Mouse (Mus musculus): ENCODE measurements around the gene Galnt17. TPM values are rescaled to one million over a fixed set of nuclear protein-coding genes. Genes with fewer than 3 reads are reported as not detected.

Gene Galnt17
- polyA plus RNA-seq, 1 experiment from 2014 or later, result 0.81 TPM

DNA sequence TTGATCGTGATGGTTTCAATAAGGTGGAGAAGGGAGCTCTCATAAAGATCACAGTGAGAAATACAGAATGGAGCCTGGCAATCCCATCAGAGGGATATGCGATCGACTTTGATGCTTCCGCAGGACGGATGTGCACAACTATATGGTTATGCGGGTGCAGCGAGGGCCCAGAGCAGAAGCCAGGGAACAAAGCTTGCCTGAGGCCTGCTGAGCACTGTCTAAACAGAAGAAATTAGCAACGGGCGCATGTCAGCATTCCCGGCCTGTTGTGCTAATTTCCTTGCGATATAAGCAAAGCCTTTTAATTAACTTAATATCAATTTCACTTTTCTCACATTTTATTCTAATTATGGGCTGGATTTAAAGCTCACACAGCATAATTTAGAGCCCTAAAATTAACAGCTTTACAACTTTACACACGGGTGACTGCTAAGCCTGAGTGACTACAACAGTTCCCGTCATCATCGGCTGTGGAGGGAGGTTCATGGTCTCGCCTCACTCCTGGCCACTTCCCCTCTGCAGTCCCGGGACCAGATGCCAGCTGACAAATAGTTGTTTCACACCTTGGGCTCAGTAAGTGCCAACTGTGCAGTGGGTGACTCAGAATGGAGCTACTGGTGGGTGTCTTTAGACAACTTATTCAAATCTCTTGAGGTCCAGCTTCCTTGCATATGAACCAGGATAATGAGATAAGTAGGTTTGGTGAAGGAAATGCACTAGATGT is 14.4 kb downstream of the Galnt17 start:
- H3K4me2 ChIP-seq (replicated peaks; ENCODE audit: low read depth), result no peak overlapping the region
- ATAC-seq (ENCODE audit: low FRiP score, low TSS enrichment), result no peak
- H3K9ac ChIP-seq (ENCODE audit: low read length), result no peak overlapping the region
- 89% methylated on average over 16 of the region's 16 CpGs for WGBS
- H3K27me3 ChIP-seq (ENCODE audit: control insufficient read depth, insufficient read depth, low read length), result no peaks in the 10 kb centered on the region
- H3K36me3 ChIP-seq (ENCODE audit: control insufficient read depth, insufficient read depth, low read length), result no peaks in the 10 kb centered on the region
- TF ChIP-seq EP300 (optimal IDR thresholded peaks at IDR 0.05) (no peak), CTCF (IDR thresholded peaks at IDR 0.05; ENCODE audit: low read depth) (no peak)
- H3K4me3 ChIP-seq (ENCODE audit: low read depth, low read length), result no peak overlapping the region
- no peak for DNase-seq (ENCODE audit: low spot score)
- H3K4me1 ChIP-seq (replicated peaks; ENCODE audit: control insufficient read depth, insufficient read depth), result no peaks in the 10 kb centered on the region
- H3K9me3 ChIP-seq (ENCODE audit: control insufficient read depth, low read length), result no peaks in the 10 kb centered on the region
- H3K27ac ChIP-seq (replicated peaks), result no peak overlapping the region

GRCm38 (mm10) chr5:131287091-131287490 is 21.2 kb downstream of the Galnt17 start:
- 70% methylated on average over 6 of the region's 6 CpGs for WGBS
- no peaks in the 10 kb centered on the region for H3K27me3 ChIP-seq (ENCODE audit: control insufficient read depth, insufficient read depth, low read length)
- H3K36me3 ChIP-seq (ENCODE audit: control insufficient read depth, insufficient read depth, low read length), result no peaks in the 10 kb centered on the region
- DNase-seq (ENCODE audit: low spot score) (no peak), ATAC-seq (ENCODE audit: low FRiP score, low TSS enrichment) (no peak)
- TF ChIP-seq EP300 (optimal IDR thresholded peaks at IDR 0.05) (no peak), CTCF (IDR thresholded peaks at IDR 0.05; ENCODE audit: low read depth) (no peak)
- H3K4me3 ChIP-seq (ENCODE audit: low read depth, low read length), result no peak overlapping the region
- H3K4me2 ChIP-seq (replicated peaks; ENCODE audit: low read depth), result no peak overlapping the region
- no peaks in the 10 kb centered on the region for H3K9me3 ChIP-seq (ENCODE audit: control insufficient read depth, low read length)
- H3K27ac ChIP-seq (replicated peaks), result no peak overlapping the region
- no peak overlapping the region for H3K9ac ChIP-seq (ENCODE audit: low read length)
- H3K4me1 ChIP-seq (replicated peaks; ENCODE audit: control insufficient read depth, insufficient read depth), result no peaks in the 10 kb centered on the region

- TF ChIP-seq CTCF (IDR thresholded peaks at IDR 0.05; ENCODE audit: low read depth) (no peak), EP300 (optimal IDR thresholded peaks at IDR 0.05) (no peak)
- H3K9ac ChIP-seq (ENCODE audit: low read length), result no peak overlapping the region
- no peak overlapping the region for H3K4me3 ChIP-seq (ENCODE audit: low read depth, low read length)
- no peaks in the 10 kb centered on the region for H3K36me3 ChIP-seq (ENCODE audit: control insufficient read depth, insufficient read depth, low read length)
- H3K27me3 ChIP-seq (ENCODE audit: control insufficient read depth, insufficient read depth, low read length), result no peaks in the 10 kb centered on the region
- no peaks in the 10 kb centered on the region for H3K9me3 ChIP-seq (ENCODE audit: control insufficient read depth, low read length)
- H3K4me2 ChIP-seq (replicated peaks; ENCODE audit: low read depth), result no peak overlapping the region
- DNase-seq (ENCODE audit: low spot score) (no peak), ATAC-seq (ENCODE audit: low FRiP score, low TSS enrichment) (no peak)
- no peaks in the 10 kb centered on the region for H3K4me1 ChIP-seq (replicated peaks; ENCODE audit: control insufficient read depth, insufficient read depth)
- H3K27ac ChIP-seq (replicated peaks), result no peak overlapping the region
- WGBS, result 83% methylated on average over 2 of the region's 2 CpGs
Observed at GRCm38 (mm10) chr5:131286680-131287079, 21.6 kb downstream of the Galnt17 start.

DNA sequence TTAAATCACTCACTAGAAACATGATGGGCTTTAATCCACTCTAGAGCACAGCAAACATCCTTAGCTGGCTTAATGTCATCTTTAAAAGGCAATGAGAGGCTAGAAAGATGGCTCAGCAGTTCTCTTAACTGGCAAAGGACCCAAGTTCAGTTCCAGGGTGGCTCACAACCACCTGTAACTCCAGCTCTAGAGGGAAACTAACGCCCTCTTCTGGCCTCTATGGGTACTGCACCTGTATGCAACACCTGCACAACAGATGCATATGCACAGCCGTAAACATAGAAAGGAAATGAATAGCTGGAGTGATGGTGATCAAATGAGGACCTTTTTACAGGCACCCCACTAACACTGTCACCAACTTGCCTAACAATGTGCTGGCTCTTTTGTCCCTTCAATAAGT is 27.9 kb downstream of the Galnt17 start:
- H3K4me2 ChIP-seq (replicated peaks; ENCODE audit: low read depth), result no peak overlapping the region
- no peak overlapping the region for H3K9ac ChIP-seq (ENCODE audit: low read length)
- H3K4me1 ChIP-seq (replicated peaks; ENCODE audit: control insufficient read depth, insufficient read depth), result no peaks in the 10 kb centered on the region
- H3K9me3 ChIP-seq (ENCODE audit: control insufficient read depth, low read length), result no peaks in the 10 kb centered on the region
- H3K4me3 ChIP-seq (ENCODE audit: low read depth, low read length), result no peak overlapping the region
- WGBS, result 46% methylated on average over 2 of the region's 2 CpGs
- TF ChIP-seq CTCF (IDR thresholded peaks at IDR 0.05; ENCODE audit: low read depth) (peak; percentile 50), EP300 (optimal IDR thresholded peaks at IDR 0.05) (no peak)
- H3K27me3 ChIP-seq (ENCODE audit: control insufficient read depth, insufficient read depth, low read length), result no peaks in the 10 kb centered on the region
- DNase-seq (ENCODE audit: low spot score), result no peak
- no peak overlapping the region for H3K27ac ChIP-seq (replicated peaks)
- ATAC-seq (ENCODE audit: low FRiP score, low TSS enrichment), result no peak
- no peaks in the 10 kb centered on the region for H3K36me3 ChIP-seq (ENCODE audit: control insufficient read depth, insufficient read depth, low read length)

GRCm38 (mm10) chr5:131279286-131279685 is 29.0 kb downstream of the Galnt17 start:
- Histone ChIP-seq H3K4me1 (replicated peaks; ENCODE audit: control insufficient read depth, insufficient read depth) (no peaks in the 10 kb centered on the region), H3K4me2 (replicated peaks; ENCODE audit: low read depth) (no peak overlapping the region), H3K4me3 (ENCODE audit: low read depth, low read length) (no peak overlapping the region), H3K9ac (ENCODE audit: low read length) (no peak overlapping the region), H3K27ac (replicated peaks) (no peak overlapping the region), H3K27me3 (ENCODE audit: control insufficient read depth, insufficient read depth, low read length) (no peaks in the 10 kb centered on the region), H3K36me3 (ENCODE audit: control insufficient read depth, insufficient read depth, low read length) (no peaks in the 10 kb centered on the region), H3K9me3 (ENCODE audit: control insufficient read depth, low read length) (no peaks in the 10 kb centered on the region)
- 74% methylated on average over 10 of the region's 10 CpGs for WGBS
- ATAC-seq (ENCODE audit: low FRiP score, low TSS enrichment) (no peak), DNase-seq (ENCODE audit: low spot score) (no peak)
- no peak for TF ChIP-seq CTCF (IDR thresholded peaks at IDR 0.05; ENCODE audit: low read depth)
- TF ChIP-seq EP300 (optimal IDR thresholded peaks at IDR 0.05), result no peak

DNA sequence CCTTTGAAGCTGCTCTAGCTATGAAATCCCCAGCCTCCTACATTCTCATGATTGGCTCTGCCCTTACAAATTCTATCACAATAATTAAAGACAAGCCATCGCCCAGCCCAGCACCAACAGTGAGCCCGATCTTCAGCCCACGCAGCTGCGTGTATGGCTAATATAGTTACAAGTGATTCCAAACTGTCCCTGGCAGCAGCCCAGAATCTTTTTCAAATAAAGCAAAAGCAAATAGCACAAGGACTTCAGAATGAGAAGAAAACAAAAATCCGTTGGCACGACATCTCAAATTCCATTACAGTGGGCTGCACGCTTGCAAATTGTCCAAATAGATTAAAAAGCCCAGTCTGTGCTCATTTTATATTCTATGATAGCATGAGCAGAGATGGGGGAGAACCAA is 31.1 kb downstream of the Galnt17 start:
- Histone ChIP-seq H3K9me3 (ENCODE audit: control insufficient read depth, low read length) (no peaks in the 10 kb centered on the region), H3K4me1 (replicated peaks; ENCODE audit: control insufficient read depth, insufficient read depth) (no peaks in the 10 kb centered on the region), H3K27ac (replicated peaks) (no peak overlapping the region), H3K4me2 (replicated peaks; ENCODE audit: low read depth) (no peak overlapping the region), H3K9ac (ENCODE audit: low read length) (no peak overlapping the region), H3K27me3 (ENCODE audit: control insufficient read depth, insufficient read depth, low read length) (no peaks in the 10 kb centered on the region), H3K4me3 (ENCODE audit: low read depth, low read length) (no peak overlapping the region), H3K36me3 (ENCODE audit: control insufficient read depth, insufficient read depth, low read length) (no peaks in the 10 kb centered on the region)
- 37% methylated on average over 7 of the region's 7 CpGs for WGBS
- TF ChIP-seq CTCF (IDR thresholded peaks at IDR 0.05; ENCODE audit: low read depth) (no peak), EP300 (optimal IDR thresholded peaks at IDR 0.05) (no peak)
- ATAC-seq (ENCODE audit: low FRiP score, low TSS enrichment) (no peak), DNase-seq (ENCODE audit: low spot score) (no peak)

Data from stomach, postnatal 0 days (tissue).